Mouse (Mus musculus) lung, postnatal 0 days (tissue): ENCODE measurements at regions not wholly inside any gene's neighbourhood (a gene's known extent, or its start where the extent isn't known, plus 50 kb on each side); places are given as distances from the start of the nearest gene placed in this dataset.

Experiments
- CTCF ChIP-seq: IDR thresholded peaks from 2 replicates; pipeline ENCODE4 v1.5.1; 2016; ENCODE audit warnings: antibody characterized with exemption, mild to moderate bottlenecking
- EP300 ChIP-seq: IDR thresholded peaks from 2 replicates; pipeline ENCODE4 v1.6.1; 2016; ENCODE audit warnings: antibody characterized with exemption, mild to moderate bottlenecking, control low read depth

DNA sequence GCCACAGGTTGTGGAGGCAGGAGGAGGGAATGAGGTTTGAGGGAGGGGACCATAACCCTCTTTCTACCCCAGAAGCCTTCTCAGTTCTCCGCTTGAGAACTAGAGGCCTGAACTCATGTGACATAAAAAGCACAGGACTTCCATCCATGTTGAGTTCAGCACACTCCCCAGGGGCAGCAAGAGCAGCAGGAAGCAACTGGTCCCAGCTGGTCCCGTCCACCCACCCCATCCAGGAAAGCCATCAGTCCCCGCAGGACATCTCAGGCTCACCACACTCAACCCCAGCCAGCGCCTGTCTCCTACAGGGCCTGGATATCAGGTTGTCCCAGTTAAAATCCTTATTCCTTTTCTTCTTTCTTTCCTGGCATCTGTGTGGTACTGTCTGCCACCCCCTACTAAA lies 126.1 kb downstream of the Psmg1 start:
- no peak for TF ChIP-seq CTCF
- no peak for TF ChIP-seq EP300
